Mouse (Mus musculus): Measurements from ENCODE around the gene Gpr139.

The Gpr139 gene

DNA sequence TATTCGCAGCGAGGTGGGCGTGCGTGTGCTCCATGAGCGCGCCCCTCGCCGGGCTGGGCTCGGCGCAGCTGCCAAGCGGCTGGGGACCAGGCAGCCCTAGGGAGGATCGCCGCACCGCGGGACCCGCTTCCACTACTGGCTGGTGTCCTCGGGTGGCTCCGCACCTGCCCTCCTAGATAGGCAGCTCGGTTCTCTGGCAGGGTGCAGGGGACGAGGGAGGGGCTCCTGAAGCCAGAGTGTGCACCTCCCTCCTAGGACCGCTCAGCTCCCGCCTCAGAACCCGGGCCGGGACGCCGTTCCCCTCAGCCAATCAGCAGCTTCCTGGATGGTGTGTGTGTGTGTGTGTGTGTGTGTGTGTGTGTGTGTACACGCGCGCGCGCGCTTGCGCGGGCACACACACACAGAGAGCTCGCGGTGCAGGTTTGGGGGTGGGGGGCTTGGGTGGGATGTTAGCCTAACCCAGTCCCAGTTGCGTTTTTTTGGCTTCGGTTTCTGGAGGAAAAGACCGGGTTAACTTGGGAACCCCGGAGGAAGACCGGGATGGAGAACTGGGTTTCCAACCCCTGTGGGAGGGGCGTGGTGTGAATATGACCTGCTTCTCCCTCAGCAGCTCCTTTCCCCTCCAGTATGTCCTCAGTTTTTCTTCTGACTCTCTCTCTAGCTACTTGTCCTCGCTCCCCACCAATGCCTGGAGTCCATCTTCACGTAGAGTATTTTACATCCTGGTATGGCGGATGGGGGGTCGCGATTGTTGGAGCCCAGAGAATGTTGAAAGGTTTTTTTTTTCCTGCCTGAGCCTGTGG lies at the start of gene Gpr139:
TSS of gene Gpr139 (minus strand) at position 263 of the 803 bp plus-strand sequence.
- peak; percentile 34 to 37 for DNase-seq (ENCODE audit: low spot score in 2 of 2)

GRCm38 (mm10) chr7:119230971-119231370 lies 46.6 kb upstream of the Gpr139 start:
- DNase-seq (ENCODE audit: low spot score in 2 of 2) = no peak

- DNase-seq (ENCODE audit: low spot score in 2 of 2) = no peak
Measured at GRCm38 (mm10) chr7:119222706-119223105, 38.3 kb upstream of the Gpr139 start.

DNA sequence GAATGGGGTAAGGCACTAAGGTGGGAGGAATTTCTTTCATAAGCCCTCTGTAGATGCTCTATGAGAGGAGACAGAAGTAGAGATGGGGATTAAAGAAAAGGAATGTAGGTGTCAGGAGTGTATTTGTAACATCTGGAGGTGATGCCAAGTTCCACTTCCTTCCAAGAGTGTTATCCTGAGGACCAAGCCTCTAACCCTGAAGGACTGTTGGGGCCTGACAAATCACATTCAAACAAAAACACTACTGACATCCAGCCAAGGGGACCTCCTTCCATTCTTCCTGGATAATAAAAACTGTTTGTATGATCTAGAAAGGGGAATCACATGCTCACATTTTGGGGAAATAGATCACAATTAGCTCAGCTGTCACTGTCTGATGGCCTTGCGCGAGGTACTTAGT lies 34.7 kb upstream of the Gpr139 start:
- DNase-seq (ENCODE audit: low spot score in 2 of 2) = no peak

- no peak for DNase-seq (ENCODE audit: low spot score in 2 of 2)
Measured at GRCm38 (mm10) chr7:119207251-119207650, 22.8 kb upstream of the Gpr139 start.

- peak; percentile 60 to 73 for DNase-seq (ENCODE audit: low spot score in 2 of 2)
Measured at GRCm38 (mm10) chr7:119186374-119186773, 2.0 kb upstream of the Gpr139 start.

DNA sequence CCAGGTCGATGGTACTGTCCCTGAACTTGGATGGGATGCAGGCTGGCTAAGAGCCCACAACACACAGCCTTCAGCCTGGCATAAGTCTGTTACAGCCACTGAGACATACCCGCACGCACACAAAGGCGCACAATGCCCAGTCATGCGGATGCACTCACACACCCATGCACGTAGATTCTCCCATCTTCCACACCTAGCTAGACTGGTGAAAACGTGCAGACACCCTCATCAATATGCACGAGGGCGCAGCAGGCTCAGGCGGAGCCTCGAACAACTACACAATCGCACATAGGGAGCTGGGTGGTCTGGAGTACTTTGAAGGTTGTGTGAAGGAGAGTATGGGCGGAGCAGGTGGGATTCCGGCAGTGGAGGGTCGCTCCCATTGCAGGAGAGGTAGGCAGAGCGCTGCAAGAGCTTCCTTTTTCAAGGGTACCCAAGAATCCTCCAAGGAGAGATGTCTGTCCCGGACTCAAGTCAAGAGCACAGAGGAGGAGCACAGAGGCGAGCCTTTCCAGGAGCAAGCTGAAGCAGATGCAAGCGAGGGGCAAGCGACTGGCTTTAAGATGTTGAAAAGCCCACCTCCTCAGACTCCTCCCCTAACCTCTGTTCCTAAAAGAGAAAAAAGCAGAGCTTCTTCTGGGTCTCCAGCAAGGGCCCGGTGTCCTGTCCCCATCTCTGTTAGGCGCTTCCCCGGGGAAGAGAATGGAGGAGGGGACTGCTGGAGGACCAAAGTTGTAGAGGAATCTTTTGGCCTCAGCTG lies 958 bp upstream of the Gpr139 start:
- peak in 1 of 2 experiments; percentile 6 for DNase-seq (ENCODE audit: low spot score in 2 of 2)

DNA sequence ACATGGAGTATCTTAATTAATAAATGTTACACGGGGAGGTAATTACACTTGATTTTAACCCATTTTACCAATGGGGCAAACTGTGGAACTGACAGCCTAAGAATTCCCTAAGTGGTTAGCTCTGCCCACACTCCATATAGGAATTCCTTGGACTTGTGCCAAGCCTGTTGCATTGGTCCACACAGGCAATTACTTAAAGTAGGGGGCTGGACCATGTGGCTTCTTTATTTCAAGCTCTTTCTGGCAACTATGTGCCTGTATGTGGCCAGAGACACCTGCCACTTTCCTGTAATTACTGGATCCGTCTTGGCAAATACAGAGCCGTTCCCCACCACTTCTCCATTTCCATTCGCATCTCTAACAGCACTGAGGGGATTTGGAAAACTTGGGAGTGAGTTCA lies 3.4 kb downstream of the Gpr139 start:
- no peak for DNase-seq (ENCODE audit: low spot score in 2 of 2)

DNA sequence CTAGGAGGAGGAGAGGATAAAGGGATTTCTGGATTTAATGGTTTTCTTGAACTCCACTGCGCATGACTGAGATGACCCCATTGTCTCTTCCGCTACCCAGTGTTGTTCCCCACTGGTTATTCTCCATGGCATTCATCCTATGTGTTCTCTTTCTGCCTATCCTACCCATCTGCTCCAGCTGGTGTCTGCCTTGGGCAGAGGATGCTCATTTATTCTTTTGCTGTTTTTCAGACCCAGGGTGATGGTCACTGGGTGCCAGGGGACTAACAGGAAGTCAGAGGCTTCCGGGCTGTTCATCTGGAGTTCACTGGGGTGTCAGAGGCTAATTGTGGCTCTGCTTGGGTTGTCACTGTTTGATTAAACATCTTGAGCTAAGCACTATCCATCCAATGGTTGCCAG lies 24.4 kb downstream of the Gpr139 start:
- no peak for DNase-seq (ENCODE audit: low spot score in 2 of 2)

DNA sequence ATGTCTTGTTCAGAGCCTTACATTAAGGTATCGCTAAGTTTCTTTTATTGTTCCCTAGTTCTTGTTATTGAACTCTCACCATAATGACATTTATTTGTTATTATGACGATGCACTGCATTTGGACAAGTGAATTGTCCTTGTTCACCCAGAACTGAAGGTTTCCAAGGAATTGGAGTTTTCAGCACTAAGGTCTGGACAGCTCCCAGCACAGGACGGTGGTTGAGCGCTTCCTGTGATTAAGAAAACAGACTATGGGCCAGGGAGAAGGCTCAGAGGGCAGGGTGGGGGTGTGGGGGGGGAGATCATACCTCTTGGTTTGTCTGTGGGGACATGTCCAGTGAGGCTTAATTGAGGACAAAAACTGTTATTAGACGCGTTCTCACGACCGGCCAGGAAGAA lies 72.6 kb downstream of the Gpr139 start:
- DNase-seq (ENCODE audit: low spot score in 2 of 2) = no peak

DNA sequence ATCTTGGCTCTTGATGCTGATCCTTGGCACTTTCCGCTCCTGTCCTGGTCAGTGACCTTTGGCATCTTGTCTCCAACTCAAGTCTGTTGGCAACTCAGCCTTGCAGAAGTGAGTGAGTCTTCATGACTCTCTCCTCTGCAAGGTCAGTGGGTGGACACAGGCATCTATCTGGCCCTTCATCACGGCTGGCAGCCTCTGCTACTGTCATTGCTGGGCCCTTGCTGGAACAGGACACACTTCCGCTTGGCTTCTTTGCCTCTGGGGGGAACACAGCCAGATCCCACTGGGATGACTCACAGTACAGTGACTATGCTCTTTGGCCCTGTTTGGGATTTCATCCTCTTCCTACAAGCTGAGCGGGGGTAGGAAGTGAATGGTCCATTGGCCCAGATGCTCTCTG lies 78.5 kb downstream of the Gpr139 start:
- no peak for DNase-seq (ENCODE audit: low spot score in 2 of 2)

DNA sequence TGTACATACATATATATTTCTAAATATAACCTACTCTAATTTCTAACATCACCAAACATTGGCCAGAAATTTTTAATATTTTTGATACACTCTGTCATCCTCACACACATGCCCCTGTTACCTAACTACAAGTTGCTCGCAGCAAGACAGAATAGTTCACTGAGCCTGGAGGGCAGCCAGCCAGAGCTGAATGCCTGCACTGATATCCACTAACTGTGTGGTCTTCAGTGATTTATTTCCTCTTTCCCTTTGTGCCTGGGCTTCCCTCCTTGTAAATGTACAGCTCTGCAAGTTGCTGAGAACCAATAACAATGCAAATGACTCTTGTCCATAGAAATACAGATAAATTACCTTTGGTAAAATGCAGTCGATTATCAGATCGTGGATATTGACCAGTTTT lies 87.8 kb downstream of the Gpr139 start:
- no peak for DNase-seq (ENCODE audit: low spot score in 2 of 2)
